Mouse (Mus musculus) MEL (cell line): ENCODE data around the gene Pik3ip1.

ENCODE experiments used
- CTCF ChIP-seq, 3 experiments: IDR thresholded peaks in 2 of 3; conservative IDR thresholded peaks in 1 of 3; 2 replicates each; pipeline ENCODE4 v1.5.1; 2011 to 2012; ENCODE audit warnings: low read length in 3 of 3, low read depth in 2 of 3, mild to moderate bottlenecking in 2 of 3, improper control_type of control experiment in 1 of 3, inconsistent platforms in 1 of 3, mixed read lengths in 1 of 3, moderate library complexity in 1 of 3; ENCODE audit not compliant: control insufficient read depth in 1 of 3, insufficient read depth in 1 of 3, poor library complexity in 1 of 3, severe bottlenecking in 1 of 3
- ELF1 ChIP-seq: IDR thresholded peaks from 2 replicates; pipeline ENCODE4 v1.6.1; 2014; ENCODE audit warnings: low read depth, mild to moderate bottlenecking, inconsistent platforms, low read length, improper control_type of control experiment, moderate library complexity
- GATA1 ChIP-seq: IDR thresholded peaks from 2 replicates; pipeline ENCODE4 v1.6.1; 2011; ENCODE audit warnings: low read depth, low read length, improper control_type of control experiment
- MAFK ChIP-seq: IDR thresholded peaks from 2 replicates; pipeline ENCODE4 v1.6.1; 2011; ENCODE audit warnings: low read depth, mild to moderate bottlenecking, low read length, improper control_type of control experiment, borderline replicate concordance
- POLR2A ChIP-seq, 2 experiments: IDR thresholded peaks; 2 replicates each; pipeline ENCODE4 v1.6.1; 2011 to 2012; ENCODE audit warnings: low read length in 2 of 2, mild to moderate bottlenecking in 2 of 2, control low read depth in 1 of 2, improper control_type of control experiment in 1 of 2, low read depth in 1 of 2, moderate library complexity in 1 of 2; ENCODE audit not compliant: control insufficient read depth in 1 of 2, insufficient read depth in 1 of 2, poor library complexity in 1 of 2
- SIN3A ChIP-seq: IDR thresholded peaks from 2 replicates; pipeline ENCODE4 v1.6.1; 2012; ENCODE audit warnings: low read length, improper control_type of control experiment, inconsistent platforms

GRCm38 (mm10) chr11:3289302-3289802, 40.8 kb upstream of the Pik3ip1 start:
- TF ChIP-seq GATA1 (no peak), CTCF (IDR thresholded peaks at IDR 0.05 in 2 of 3, conservative IDR thresholded peaks at IDR 0.05 in 1 of 3; ENCODE audit: control insufficient read depth in 1 of 3, insufficient read depth in 1 of 3, low read depth in 2 of 3, low read length in 3 of 3, poor library complexity in 1 of 3, severe bottlenecking in 1 of 3) (no peak), MAFK (no peak), SIN3A (no peak), POLR2A (IDR thresholded peaks at IDR 0.05; ENCODE audit: control insufficient read depth in 1 of 2, insufficient read depth in 1 of 2, low read depth in 1 of 2, low read length in 2 of 2, poor library complexity in 1 of 2) (0 out of 4 replicates have a peak, but pooled peaks of 1 of the 2 experiments have one; percentile 4), ELF1 (no peak)
